25 mouse cellular contexts compared by ENCODE assay signal in the genomic region with DNA sequence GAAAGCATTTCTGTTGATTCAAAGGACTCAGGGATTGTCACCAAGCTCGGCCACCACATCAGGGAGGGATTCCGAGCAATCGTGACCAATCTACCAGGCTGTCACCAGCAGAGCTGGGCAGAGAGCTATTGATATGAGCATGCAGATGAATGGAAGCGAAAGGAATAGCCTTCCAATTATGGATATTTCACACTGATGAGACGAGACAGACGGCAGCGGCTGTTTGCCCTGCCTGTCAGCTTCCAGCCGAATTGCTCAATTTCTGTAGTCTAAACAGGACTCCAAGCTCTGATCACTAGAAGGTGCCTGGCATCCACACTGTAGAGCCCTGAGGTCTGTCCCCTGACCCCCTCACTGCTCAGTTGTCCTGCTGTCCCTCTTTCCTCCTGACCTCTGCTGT.
DNase-seq lines count a peak whose midpoint lies in the region; ATAC-seq and TF ChIP-seq lines count a peak whose summit lies in the region.
"Had no signal": no experiment of that assay in that cellular context is flagged by ENCODE, and none has a peak within 500 bp of the region (broad histone marks: within the 10 kb centered on the region; RNA-seq: fewer than 3 reads in every experiment).

No protein-coding gene starts in this region.

- no peaks in the 10 kb centered on the region for H3K4me1 ChIP-seq in lung, adult 2 months (ENCODE audit: control insufficient read depth, insufficient read depth, low read length)
- H3K4me1 ChIP-seq: embryonic facial prominence, embryonic 12.5 days; embryonic facial prominence, embryonic 15.5 days; forebrain, embryonic 15.5 days; heart, embryonic 12.5 days; heart, embryonic 15.5 days had no signal

- no peak overlapping the region for H3K4me3 ChIP-seq in lung, adult 2 months (replicated peaks; ENCODE audit: extremely low read depth, low read depth, low read length)
- H3K4me3 ChIP-seq: embryonic facial prominence, embryonic 12.5 days; embryonic facial prominence, embryonic 15.5 days; forebrain, embryonic 15.5 days; heart, embryonic 12.5 days; heart, embryonic 15.5 days; hindbrain, embryonic 10.5 days; hindbrain, embryonic 13.5 days had no signal

- ATAC-seq in activated CD4-positive, CD25-positive, alpha-beta regulatory T cell, adult 4 months: no peak
- ATAC-seq: forebrain, embryonic 15.5 days; hindbrain, embryonic 16.5 days; Patski had no signal

- 84% methylated on average over 8 of the region's 8 CpGs for WGBS in lung, adult 2 months

- DNase-seq in lung, postnatal 10 days: peak; percentile 51
- DNase-seq in lung, adult 2 months: no peak
- peak; percentile 17 for DNase-seq in lung, postnatal 25 days (ENCODE audit: low spot score)
- DNase-seq in retina, postnatal 1 day: peak; percentile 59
- no peak for DNase-seq in kidney, adult 9 months
- DNase-seq: adrenal gland, adult 2 months; adrenal gland, postnatal 14 days; cerebellum, adult 11 months; cerebellum, adult 2 months; cerebellum, adult 9-11 months; cerebellum, postnatal 25 days; gastrocnemius, postnatal 25 days; heart, adult 18-20 months; heart, postnatal 10 days; heart, postnatal 36 days had no signal

- TF ChIP-seq CTCF in lung, adult 2 months (IDR thresholded peaks at IDR 0.05; ENCODE audit: insufficient read depth, low read length): no peak

- no peak for TF ChIP-seq POLR2A in lung, adult 2 months (IDR thresholded peaks at IDR 0.05; ENCODE audit: borderline replicate concordance, extremely low read depth, low read depth, low read length)

Comparison
In these comparisons a context has a peak if more than half of its experiments do, and no peak if none do; other contexts are left out.
1. DNase-seq: peak in lung, postnatal 10 days (single experiment), lung, postnatal 25 days (single experiment) and retina, postnatal 1 day (single experiment); none in lung, adult 2 months (single experiment) and kidney, adult 9 months (single experiment).